Mouse (Mus musculus) embryo, embryonic 10 days (tissue): ENCODE data around the gene Hsd11b1.
"Not testable (repeated sequence)": the region's sequence is repeated elsewhere in the genome, so short reads cannot be mapped to it uniquely, and the experiment has no call there.

Experiments used
- DNase-seq: peaks from one replicate; pipeline ENCODE4 v3.0.0-alpha.2; 2015; ENCODE audit warnings: low spot score

The Hsd11b1 gene

DNA sequence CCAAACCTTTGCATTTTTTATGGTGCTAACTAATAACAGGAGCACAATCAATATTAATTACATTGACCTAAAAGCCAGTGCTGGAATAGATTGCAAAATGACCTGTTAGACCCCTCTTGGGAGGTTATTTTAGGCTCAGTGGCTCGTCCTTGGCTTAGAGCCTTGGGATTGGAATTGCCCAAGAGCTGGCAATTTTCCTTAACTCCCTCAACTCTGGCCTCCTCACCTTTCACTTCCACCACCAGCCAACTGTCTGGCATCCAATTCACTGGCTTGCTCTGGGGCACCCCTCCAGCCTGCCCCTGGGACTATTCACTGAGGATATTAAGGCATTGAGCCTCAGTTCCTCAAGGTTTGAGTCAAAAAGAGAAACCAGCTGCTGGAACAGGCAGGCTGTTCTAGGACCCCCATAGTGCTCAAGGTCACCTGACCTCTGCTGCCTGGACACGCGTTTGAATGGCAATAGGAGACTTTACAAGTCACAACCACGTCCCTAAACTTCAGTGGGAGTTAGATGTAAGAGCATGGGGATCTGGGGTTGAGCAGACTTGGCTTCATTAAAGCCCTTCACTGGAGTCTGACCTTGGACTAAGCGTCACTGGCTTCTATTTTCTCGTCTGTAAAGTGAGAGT lies 14.7 kb upstream of the Hsd11b1 start:
- DNase-seq, result no peak

DNA sequence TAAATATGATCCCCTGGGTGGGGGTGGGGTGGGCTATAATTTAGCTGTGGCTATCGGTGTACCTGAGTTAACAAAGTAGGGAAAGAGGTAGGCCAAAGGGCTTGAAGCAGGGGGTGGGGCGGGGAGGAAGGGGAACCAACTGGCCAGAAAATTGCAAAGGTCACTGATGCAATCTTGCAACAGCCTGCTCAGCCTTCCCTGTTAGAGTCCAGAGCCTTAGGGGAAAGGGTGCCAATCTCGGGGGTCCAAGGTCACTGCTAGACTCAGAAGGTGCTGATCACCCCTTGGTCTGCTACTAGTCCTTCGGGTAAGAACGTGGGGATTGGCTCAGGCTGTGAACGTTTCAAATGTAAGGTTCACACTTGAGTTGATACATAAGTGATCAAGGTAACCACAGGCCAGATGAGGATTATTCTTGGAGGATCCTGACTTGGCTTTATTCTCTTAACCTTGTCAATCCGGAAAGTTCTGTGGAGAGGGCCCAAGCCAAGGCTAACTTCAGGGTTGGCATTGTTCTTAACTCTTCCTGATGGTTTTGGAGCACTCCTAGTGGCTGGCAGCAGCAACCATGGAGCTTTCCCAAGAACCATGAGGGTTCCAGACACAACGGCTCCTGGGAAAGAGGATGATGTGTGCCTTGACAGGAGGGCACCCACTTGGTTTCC lies 10.7 kb upstream of the Hsd11b1 start:
- DNase-seq, result no peak

DNA sequence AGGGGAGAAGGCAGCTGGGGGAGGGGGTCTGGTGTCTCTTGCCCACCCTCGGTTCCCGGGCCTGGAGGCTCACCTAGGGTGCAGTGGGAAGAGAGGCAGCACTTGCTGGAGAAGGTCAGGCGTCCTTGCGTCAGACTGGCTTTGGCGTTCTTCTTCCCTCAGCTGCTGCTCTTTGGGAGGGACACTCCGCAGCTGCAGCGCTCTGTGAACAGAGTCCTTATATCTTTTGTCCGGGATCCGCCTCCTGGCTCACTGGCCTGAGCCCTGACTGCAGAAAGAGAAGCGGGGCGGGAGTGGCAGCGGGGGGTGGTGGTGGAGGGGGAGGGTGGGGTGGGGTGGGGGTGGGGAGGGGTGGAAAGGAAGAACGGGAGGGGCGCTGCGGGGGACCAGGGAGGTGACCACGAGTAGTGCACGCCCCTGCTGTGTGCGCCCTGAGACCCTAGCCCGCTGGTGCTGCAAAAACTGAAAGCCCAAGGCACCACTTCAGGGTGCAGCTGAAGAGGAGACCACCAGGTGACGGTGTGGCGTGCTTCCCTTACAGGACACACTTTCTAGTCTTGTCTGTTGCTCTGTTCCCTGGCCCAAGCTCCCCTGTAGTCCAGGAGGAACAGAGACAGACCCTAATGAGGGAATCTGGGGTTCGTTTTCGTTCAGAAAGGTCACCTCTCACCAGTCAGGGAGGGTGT lies 9.2 kb upstream of the Hsd11b1 start, which contains the start of gene G0s2:
G0s2 (minus strand) TSS at position 302 of the 686 bp plus-strand sequence.
- DNase-seq, result peak; percentile 82

DNA sequence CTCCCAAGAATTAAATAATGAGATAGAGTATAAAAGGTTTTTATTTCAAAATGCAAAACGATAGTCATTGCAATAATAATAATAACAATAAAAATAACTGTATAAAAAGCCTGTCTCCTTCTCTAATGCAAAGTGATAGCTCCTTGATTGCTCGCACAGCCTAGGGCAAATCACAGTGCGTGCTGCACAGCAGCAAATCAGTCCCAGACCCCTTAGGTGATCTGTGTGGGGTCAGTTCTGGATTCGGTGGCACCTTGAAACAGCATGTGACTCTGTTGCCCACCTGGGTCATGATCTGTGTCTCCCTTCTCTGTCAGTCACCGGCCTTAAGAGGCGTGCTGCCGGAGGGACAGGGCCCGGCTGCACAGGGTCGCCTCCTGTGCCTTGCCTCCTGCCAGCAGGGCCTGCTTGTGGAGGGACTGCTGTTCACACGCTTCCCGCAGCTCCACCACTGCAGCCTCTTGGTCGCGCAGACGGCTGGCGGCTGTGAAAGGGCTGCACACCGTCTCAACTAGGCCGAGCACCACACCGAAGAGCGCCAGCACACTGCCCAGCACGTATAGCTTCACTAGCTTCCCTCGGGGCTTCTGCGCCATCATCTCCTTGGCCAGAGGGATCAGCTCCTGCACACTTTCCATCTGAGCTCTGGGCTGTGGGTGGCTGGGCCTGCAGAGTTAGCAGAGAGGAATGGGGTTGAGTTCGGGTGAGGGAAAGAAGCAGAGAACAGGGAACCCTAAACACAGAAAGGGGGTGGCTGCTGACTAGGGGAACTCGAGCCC lies 8.5 kb upstream of the Hsd11b1 start:
- peak; percentile 63 for DNase-seq

DNA sequence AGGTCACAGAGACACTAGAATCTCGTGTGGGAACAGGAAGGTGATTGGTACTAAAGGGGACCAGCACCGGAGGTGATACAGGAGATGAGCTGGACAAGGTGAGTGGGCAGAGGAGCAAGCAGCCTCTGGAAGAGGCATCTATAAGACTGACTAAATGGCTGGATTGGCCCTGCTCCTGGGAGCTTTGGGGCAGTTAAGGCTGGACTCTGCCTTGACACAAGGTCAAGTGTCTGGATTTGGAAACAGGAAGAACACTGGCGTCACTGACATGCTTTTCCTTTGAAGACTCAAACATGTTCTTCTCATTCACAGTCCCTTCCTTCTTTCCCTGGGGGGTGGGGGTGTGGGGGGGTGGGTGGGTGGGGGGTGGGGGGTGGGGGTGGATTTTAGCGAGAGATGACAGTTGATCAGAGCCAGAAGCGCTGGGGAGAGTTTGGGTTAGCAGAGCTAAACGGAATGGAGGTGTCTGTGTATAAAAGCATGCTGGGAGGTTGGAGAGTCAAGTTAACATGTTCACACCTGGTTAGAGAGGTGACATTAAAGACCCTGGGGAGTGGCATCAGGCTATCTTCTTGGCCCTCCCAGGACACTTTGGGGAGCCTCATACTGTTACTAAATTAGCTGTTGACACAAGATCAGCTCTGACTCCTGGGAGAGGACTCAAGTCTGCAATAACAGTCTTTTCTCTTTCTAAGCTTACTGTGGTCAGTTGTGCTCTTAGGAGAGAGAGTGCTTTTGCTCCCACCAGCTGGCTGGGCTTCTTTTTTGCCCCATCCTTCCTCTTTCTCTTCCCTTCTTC lies 7.3 kb upstream of the Hsd11b1 start:
- peak; percentile 42 for DNase-seq

DNA sequence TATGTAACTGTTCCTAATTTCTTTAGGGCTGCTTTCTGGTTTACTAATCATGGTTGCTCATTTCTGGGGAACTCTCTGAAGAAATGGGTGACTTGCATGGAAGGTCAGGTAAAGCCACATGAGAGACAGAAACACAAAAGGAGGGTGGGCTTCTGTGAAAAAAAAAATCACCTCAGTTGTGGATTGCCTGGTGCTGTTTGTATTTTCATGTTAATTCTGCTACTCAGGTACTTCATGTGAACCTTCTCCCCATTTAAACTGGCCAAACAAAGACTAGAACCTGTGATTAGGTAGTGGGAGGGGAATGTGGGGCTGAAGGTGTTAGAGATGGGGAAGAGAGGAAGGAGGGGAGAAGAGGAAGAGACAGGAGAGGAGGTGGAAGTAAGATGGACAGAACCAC lies 1.9 kb upstream of the Hsd11b1 start:
- no peak for DNase-seq

DNA sequence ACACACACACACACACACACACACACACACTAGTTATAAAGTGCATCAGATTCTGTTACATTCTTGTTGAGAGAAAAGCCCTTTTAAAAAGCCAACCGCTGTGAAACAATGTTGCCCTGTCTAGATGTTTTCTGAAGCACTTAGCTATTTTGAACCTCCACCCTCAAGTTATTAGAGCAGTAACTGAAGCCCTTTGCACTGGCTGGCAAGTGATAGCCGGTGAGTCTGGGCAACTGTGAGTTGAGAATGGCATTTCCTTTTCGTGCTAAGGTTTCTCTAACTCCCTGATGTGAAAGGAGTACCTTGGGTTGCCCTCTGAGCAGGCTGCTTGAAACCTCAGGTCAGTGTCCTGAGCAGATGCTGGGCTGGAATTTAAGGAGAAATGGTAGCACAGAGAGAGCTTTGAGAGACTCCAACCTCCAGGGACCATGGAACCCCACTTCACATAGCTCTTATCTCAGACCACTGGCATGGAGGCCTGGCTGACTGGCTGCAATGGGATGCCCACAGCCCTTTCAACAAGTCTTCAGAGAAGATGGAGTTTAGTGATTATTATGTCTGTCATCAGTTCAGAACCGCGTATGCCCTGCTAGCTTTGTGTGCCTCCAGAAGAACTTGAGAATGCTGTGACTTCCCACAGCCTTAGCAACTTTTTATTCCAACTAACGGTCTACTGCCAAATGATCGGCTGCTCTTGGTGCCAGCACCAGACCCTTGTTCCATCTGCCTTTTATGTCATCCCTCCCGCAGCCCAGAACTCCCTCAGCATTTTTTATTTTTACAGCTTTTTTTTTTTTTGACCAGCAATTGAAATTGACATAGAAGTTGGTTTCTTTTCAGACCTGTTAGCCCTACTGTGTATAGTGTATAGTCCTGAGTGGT lies 608 bp downstream of the Hsd11b1 start:
- DNase-seq, result no peak

DNA sequence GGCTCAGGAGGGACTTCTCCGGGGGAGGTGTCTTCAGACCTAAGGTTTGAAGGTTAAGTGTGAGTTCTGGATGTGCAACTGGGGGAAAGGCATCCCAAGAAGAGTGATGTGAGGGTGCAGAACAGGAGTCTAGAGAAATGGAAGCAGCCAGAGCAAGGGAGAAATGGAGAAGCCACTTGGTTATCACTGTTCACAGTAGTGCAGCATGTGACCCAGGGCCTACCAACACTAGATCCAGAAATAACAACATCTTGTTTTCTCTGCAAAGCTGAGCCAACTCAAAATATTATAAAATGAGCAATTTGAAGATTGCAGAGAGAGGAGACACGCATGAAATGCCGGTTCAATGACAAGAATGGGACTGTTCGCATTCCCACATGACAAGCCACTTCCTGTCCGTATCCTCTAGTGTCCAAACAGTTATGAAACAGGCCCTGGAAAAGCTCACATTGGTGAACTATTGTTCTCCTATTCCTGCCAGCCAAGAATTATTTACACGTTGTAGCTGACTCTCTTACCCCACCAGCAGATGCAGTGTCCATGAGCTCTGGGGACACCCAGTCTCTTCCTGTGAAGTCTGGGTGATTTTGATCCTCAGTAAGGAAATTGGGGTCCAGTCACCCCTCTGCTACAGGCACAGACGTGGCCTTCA lies 1.9 kb downstream of the Hsd11b1 start:
- no peak for DNase-seq

DNA sequence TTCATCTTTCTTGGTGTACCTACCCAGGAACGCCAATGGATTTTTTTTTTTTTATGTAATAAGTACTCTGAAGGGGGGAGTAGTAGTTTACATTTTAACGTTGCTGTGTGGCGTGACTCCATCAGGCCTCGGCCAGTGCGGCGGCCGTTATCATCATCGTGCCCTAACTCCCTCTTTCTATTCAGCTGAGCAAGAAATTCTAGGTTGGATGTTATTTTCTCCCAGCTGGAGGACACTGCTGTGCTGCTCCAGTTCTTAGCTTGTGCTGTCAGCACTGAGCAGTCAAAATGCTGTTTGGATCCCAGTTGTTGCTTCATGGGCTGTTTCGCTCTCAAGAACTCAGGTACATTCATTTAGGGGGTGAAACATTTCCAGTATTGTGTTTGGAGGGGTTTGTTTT lies 4.3 kb downstream of the Hsd11b1 start:
- DNase-seq, result no peak

DNA sequence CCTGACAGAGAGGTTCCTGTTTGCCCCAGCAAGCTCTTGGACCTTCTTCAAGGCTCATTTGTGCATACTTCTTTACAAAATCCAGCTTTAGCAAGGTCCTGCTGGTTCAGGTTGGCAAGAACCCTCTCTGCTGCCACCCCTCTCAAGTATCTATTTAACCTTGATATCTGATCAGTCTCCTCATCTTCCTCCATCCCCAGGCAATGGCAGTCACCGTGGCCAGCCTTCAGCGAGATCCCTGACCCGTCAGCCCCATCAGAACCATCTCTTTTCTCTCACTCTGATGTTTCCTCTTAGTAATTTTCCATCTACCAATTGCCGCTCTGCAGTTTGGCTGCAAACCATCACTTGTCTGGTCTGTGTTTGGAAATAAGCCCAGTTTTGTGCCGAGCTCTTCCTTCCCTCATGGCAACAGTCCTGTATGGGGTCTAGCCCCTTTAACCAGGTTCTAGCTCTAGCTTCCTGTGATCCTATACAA lies 7.2 kb downstream of the Hsd11b1 start:
- no peak for DNase-seq

DNA sequence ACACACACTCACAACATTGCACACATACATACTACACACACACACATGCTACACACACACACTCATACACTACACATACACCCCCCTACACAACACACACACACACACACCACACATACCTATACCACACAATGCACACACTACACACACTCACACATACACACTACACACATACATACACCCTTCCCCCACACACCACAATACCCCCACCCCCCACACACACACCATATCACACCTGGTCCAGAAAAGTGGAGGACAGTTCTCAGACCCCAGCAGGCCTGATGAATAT lies 7.6 kb downstream of the Hsd11b1 start:
- no peak for DNase-seq

DNA sequence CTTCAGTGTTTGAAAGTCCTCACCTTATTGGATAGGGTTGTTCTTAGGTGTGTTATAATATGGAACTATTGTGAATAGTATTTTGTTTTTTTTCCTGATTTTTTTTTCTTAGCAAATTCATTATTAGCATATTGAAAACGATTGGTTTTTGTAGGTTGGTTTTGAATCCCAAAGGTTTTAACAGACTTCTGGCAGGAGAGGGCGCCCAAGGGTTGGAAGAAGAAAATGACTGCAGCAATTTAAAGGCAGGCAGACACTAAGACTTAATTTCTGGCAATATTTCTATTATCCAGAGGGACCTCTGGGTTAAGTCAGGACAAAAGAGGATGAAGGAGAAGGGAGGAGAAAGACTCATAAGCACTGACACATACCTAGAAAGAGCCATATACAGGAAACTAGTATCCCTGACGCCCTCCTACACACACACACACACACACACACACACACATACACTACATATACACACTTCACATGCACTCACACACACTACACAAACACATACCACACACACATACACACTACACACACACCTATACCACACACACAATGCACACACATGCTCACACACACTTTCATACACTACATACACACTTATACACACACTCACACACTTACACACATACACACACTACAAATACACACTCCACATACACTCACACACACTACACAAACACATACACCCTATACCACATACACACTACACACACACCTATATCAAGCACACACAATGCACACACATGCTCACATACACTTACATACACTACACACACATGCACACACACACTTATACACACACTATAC lies 8.2 kb downstream of the Hsd11b1 start:
- peak; percentile 67 for DNase-seq

DNA sequence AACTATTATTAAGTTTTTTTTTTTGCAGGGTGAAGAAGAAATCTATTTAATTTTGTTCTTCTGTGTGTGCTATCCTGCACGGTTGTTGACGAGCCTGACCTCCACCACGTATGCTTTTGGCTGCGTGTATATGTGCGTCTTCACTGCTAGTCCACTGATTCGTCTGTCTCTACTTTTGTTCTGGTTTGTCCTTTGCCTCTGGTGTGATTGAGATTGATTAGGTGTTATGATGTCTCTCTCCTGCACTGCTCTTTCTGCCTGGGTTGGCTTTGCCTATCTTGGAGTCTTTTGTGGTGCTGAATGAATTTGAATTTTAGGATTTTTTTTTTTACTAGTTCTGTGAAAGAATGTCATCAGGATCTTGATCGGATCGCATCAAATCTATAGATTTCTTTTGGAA lies 8.8 kb downstream of the Hsd11b1 start:
- DNase-seq, result no peak

DNA sequence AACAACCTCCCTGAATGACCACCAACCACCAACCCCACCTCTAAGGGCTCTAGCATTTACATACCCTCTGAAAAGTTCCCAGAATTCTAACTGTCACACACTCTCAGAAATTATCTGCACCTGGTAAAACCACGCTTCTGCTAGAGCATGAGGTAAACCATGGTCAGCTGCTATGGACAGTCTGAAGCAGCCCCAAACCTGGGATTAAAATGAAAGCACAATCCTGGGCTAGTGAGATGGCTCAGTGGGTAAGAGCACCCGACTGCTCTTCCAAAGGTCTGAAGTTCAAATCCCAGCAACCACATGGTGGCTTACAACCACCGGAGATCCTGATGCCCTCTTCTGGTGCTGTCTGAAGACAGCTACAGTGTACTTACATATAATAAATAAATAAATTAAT lies 10.0 kb downstream of the Hsd11b1 start:
- DNase-seq, result not testable (repeated sequence)

DNA sequence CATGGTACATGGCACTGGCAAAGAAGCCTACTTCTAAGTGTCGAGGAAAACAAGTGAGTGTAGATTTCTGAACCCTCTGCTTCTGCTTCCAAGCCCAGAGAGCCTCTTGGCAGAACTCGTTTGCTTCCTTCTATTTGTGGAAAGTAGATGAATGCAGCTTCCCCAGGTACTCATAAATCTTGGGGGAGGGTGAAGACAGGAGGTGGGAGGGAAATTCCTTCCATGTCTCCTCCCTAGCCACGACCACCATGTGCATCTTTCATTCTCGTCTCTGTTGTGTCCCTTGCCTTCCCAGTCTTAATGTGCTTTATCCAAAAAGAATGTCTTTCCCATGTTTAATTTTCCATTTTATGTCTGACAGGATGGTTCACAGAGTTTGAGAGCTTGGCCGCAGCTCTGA lies 11.3 kb downstream of the Hsd11b1 start:
- no peak for DNase-seq

DNA sequence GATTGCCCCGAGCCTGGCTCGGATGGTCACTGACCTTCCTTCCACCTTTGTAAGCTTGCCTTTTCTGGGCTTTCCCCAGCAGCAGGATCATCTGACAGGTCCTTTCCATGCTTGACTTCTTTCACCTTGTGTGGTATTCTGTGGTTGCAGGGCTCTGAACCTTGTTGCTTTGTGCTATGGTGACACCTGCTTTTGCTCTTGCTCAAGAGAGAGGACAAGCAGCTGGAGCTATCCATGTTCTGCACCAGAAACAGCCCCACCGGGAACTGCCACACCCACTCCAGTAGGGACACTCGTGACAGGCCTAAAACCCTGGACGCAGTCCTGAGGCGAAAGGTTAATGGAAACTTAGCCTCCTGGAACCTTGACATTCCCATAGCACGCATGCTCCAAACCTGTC lies 12.5 kb downstream of the Hsd11b1 start:
- no peak for DNase-seq

DNA sequence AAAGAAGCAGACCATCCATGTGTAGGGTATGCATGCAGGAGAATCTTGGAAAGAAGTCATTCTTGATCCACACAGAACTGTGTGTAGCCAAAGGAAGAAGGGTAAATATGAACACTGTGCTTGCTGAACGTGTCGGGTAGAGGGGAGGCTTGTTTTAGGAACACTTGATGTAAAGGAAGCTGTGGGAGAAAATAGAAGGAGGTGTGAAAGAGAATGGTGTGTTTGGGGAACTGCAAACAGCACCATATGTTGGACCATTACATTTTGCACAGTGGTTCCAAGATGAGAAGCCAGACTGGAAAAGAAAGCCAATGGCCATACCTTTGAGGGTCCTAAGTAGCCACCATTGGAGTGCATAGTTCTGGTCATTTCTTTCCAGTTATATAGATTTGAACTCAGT lies 13.8 kb downstream of the Hsd11b1 start:
- DNase-seq, result no peak

DNA sequence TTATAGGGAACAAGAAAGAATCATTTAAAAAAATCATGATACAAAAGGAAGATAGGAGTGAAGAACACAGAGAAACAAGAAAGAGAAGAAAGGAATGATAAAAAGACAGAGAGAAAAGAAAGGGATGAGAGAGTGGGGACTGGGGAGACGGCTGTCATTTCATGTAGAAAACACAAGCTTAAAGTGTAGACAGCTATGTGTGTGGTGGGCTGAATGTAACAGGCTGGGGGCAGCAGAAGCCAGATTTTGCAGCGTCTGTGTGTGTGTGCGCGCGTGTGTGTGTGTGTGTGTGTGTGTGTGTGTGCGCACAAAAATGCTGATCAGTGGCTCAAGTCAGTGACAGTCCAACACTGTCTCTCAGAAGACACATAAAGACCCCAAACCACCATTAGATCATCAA lies 19.6 kb downstream of the Hsd11b1 start:
- DNase-seq, result no peak

DNA sequence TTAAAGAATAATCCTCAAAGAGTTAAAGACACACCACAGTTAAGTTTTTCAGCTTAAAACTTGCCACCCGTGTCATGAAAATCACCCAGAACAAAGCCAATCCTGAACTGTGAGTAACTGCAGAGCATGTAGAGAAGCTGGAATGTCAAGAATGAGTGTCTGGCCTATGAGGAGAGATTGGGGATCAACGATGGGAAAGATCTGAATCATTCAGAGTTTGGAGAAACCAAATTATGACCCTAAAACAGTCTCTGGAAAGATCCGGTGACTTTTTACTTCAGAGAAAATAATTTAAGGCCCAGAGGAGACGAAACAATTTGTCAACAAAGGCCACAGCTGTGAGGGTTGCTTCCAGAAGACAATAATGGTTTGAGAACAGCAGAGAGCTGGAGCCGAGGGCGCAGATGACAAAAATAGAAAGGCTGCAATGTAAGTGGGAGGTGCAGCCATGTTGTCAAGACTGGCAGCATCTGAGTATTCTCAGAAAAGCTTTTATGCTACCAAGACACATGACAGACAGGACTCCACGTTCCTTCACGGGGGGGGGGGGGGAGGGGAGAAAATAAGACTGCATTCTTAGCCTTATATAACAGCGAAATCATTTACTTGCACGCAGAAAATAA lies 20.2 kb downstream of the Hsd11b1 start:
- DNase-seq, result no peak
